Mouse (Mus musculus): Measurements from ENCODE around the gene Phospho1. TPM values are rescaled to one million over a fixed set of nuclear protein-coding genes. Genes with fewer than 3 reads are reported as not detected.

Gene Phospho1
- total RNA-seq, 1 experiment from 2014 or later: 3.6 TPM

DNA sequence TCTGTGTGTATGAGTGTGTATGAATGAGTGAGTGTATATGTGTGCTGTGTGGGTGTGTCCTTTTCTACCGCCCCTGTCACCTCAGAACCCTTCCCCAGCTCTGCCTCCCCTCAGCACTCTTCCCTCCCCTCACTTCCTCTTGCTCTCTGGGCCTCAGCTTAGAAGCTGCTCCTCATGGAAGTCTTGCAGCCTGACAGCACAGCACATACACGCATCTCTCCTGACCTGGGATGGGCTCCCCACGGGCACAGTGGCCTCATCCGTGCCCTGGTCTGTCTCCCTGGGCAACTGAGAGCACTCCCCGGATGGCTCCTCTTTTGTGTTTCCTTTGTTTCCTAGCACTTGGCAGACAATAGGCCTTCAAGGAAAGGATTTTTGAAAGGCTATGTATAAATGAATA is 14.7 kb upstream of the Phospho1 start:
- ATAC-seq (replicated peaks; ENCODE audit: insufficient number of reproducible peaks, low FRiP score, low TSS enrichment, poor library complexity, severe bottlenecking): no peak

DNA sequence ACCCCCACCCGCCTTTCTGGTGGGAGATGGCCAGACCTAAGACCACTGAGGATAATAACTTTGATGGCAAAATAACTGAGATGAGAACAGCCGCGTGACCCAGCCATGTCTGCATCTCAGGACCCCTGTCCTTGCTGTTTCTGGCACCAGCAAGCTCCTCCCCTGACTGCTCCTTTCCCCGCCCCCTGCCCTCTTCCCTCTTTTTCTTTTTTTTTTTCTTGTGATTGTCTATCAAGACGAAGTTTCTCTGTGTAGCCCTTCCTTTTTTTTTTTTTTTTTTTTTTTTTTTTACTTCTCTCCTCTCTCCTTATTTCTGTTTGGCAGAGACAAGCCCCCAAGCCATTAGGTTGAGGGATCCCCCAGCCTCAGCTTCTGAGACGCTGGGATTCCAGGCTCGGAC is 13.5 kb upstream of the Phospho1 start:
- ATAC-seq (replicated peaks; ENCODE audit: insufficient number of reproducible peaks, low FRiP score, low TSS enrichment, poor library complexity, severe bottlenecking): no peak

GRCm38 (mm10) chr11:95811741-95812140 is 12.6 kb upstream of the Phospho1 start:
- no peak for ATAC-seq (replicated peaks; ENCODE audit: insufficient number of reproducible peaks, low FRiP score, low TSS enrichment, poor library complexity, severe bottlenecking)

DNA sequence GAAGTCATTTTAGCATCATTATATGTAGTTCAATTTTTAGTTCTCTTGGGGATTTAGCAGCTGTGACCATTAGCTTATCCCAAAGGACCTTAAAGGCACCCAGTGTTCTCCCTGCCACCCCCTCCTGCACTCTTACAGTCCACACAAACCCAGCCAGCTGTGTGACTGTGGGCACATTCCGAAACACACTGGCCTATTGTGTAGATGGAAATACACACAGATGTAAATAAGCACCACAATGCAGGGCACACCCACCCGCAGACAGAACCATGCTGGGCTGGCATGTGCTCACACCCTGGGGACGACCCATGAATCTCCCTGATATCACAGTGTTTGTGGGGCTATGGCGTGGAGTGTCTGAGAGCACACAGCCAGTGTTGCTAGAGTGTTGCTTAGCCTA is 12.1 kb upstream of the Phospho1 start:
- ATAC-seq (replicated peaks; ENCODE audit: insufficient number of reproducible peaks, low FRiP score, low TSS enrichment, poor library complexity, severe bottlenecking): no peak

- no peak for ATAC-seq (replicated peaks; ENCODE audit: insufficient number of reproducible peaks, low FRiP score, low TSS enrichment, poor library complexity, severe bottlenecking)
Observed at GRCm38 (mm10) chr11:95814101-95814500, 10.2 kb upstream of the Phospho1 start.

- ATAC-seq (replicated peaks; ENCODE audit: insufficient number of reproducible peaks, low FRiP score, low TSS enrichment, poor library complexity, severe bottlenecking): no peak
Observed at GRCm38 (mm10) chr11:95814857-95815256, 9.4 kb upstream of the Phospho1 start.

GRCm38 (mm10) chr11:95815412-95815811 is 8.9 kb upstream of the Phospho1 start:
- ATAC-seq (replicated peaks; ENCODE audit: insufficient number of reproducible peaks, low FRiP score, low TSS enrichment, poor library complexity, severe bottlenecking): no peak

DNA sequence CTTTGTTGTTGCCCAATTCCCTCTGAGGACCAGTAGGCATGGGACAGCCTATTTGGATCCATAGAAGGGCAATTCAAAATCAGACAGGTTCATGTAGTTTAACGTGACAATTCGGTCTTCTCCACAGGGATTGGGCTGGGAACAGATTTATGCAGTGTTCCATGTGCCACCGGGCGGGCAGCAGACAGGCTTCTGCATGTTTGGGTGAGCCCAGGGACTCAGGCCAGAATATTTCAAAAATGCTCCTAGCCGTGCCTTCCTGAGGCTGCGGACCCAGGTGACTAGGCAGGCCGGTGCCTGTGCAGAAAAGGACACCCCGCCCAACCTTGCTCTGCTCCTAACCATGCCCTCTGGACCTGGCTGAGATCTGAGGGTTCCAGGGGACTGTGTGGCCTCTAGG is 5.2 kb upstream of the Phospho1 start:
- ATAC-seq (replicated peaks; ENCODE audit: insufficient number of reproducible peaks, low FRiP score, low TSS enrichment, poor library complexity, severe bottlenecking): no peak

DNA sequence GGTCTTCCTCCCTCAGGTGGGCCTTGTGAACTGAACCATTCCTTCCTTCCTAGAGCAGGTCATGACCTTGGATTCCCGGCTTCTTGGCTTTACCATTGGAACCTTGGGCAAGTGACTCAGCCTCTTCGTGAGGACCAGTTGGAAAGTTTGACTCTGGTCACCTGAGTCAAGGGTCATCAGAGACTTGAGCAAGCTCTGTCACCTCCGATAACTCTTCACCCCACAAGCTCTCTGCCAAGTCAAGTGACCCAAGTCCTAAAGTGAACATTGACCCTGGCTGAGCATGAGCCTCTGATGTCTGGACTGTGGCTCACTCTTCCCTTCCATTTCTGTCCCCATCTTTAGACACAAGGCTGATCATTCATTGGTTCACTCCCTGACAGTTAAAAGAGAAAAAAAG is 2.8 kb upstream of the Phospho1 start:
- ATAC-seq (replicated peaks; ENCODE audit: insufficient number of reproducible peaks, low FRiP score, low TSS enrichment, poor library complexity, severe bottlenecking): no peak

DNA sequence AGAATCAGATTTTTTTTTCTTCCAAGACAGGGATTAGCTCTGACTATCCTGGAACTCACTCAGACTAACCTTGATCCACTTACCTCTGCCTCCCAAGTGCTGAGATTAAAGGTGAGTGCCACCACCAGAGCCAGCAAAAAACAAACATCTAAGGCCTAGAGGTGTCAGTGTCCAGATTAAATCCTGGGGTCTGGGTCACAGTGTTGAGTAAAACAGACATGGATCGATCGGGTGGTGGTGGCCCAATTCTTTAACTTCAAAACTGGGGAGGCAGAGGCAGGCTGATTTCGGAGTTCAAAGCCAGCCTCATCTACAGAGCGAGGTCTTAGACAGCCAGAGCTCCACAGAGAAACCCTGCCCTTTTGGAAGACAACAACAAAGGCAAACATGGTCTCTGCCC is 1.9 kb upstream of the Phospho1 start:
- ATAC-seq (replicated peaks; ENCODE audit: insufficient number of reproducible peaks, low FRiP score, low TSS enrichment, poor library complexity, severe bottlenecking): no peak

DNA sequence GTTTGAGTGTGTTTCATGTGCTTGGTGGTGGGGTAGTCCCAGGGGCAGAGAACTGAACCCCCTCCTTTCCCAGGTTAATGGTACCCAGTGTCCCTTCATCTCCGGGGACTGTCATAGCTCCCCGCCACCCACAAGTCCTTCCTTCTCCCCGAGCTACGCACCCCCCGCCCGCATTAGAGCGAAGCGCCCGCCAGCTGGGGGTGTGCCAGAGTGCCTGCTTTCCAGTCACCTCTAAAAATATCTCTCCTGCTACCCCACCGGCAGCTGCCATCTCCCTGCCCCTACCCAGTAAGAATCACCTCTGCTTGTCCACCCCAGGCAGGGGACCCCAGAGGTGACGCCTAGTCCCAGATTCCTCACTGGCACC is 561 bp downstream of the Phospho1 start:
- no peak for ATAC-seq (replicated peaks; ENCODE audit: insufficient number of reproducible peaks, low FRiP score, low TSS enrichment, poor library complexity, severe bottlenecking)

GRCm38 (mm10) chr11:95825625-95826024 is 1.3 kb downstream of the Phospho1 start:
- no peak for ATAC-seq (replicated peaks; ENCODE audit: insufficient number of reproducible peaks, low FRiP score, low TSS enrichment, poor library complexity, severe bottlenecking)

GRCm38 (mm10) chr11:95826317-95827167 is 2.2 kb downstream of the Phospho1 start:
- no peak for ATAC-seq (replicated peaks; ENCODE audit: insufficient number of reproducible peaks, low FRiP score, low TSS enrichment, poor library complexity, severe bottlenecking)

GRCm38 (mm10) chr11:95827168-95827447 is 2.8 kb downstream of the Phospho1 start:
- ATAC-seq (replicated peaks; ENCODE audit: insufficient number of reproducible peaks, low FRiP score, low TSS enrichment, poor library complexity, severe bottlenecking): peak; percentile 32; the same call in 1 of the 2 replicates

GRCm38 (mm10) chr11:95827464-95828085 is 3.3 kb downstream of the Phospho1 start:
- ATAC-seq (replicated peaks; ENCODE audit: insufficient number of reproducible peaks, low FRiP score, low TSS enrichment, poor library complexity, severe bottlenecking): no peak

DNA sequence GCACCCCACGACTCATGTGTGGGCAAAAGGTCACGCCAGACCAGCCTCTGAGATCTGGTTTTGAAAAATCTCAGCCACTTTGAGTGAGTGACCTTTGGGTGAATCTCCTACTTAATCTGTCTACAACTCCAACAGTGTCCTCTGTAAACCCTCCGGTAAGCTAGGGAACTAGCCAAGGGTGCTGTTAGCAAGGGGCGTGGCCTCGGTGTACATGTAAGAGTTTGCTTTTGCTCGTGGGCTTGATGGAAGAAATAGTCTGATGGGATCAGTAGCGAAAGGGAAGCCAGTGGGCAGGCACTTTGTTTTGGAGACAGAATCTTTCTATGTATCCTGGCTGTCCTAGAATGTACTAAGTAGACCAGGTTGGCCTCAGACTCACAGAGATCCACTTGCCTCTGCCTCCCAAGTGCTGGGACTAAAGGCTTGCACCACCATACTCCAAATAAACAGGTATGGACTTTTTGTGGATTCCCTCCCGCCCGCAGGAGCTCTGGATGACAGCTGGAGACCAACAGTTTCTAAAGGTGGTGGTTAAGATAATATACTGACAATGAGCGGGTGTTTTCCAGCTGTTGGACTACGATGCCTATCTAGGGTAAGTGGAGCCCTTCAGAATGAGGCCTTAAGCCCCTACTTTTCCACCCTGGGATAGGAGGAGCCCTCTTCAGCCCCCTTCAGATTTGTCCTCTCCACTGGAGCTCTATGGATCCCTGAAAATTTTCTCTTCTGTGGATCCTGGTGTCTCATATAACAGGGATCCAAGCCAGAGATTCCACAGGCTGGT is 4.1 kb downstream of the Phospho1 start:
- peak; percentile 2; the same call in 1 of the 2 replicates for ATAC-seq (replicated peaks; ENCODE audit: insufficient number of reproducible peaks, low FRiP score, low TSS enrichment, poor library complexity, severe bottlenecking)

GRCm38 (mm10) chr11:95829526-95830050 is 5.3 kb downstream of the Phospho1 start:
- no peak for ATAC-seq (replicated peaks; ENCODE audit: insufficient number of reproducible peaks, low FRiP score, low TSS enrichment, poor library complexity, severe bottlenecking)

- no peak for ATAC-seq (replicated peaks; ENCODE audit: insufficient number of reproducible peaks, low FRiP score, low TSS enrichment, poor library complexity, severe bottlenecking)
Observed at GRCm38 (mm10) chr11:95830411-95831275, 6.3 kb downstream of the Phospho1 start.

DNA sequence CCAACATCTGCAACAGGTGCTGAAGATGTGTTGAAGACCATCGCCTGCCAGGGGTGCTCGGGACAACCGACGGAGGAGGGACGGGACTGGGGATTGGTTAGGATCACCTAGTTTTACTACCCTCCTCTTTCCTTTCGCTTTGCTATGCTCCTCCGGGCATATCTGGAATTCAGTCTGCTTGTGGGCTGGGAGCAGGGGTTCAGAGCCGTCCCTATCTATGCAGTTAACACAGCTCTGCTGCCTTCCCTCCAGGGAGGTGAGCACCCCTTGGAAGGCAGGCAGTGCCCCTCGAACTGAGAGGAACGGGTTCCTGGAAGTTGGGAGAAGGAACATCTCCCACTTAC is 6.9 kb downstream of the Phospho1 start:
- no peak for ATAC-seq (replicated peaks; ENCODE audit: insufficient number of reproducible peaks, low FRiP score, low TSS enrichment, poor library complexity, severe bottlenecking)
